Mouse (Mus musculus): ENCODE results near the gene Frmd4b. TPM values are rescaled to one million over a fixed set of nuclear protein-coding genes. Genes with fewer than 3 reads are reported as not detected.

Frmd4b gene
- total RNA-seq, 2 experiments from 2014 or later, result 13.7 to 20.4 TPM

- intact Hi-C loops (cut with DNase I), result loop anchor here (5.0 kb wide), 1 partner anchor 208 kb away; no protein-coding TSS in a partner anchor
- no peak for DNase-seq (ENCODE audit: low spot score in 2 of 2)
These were observed 88.2 kb downstream of the Frmd4b start for GRCm38 (mm10) chr6:97528961-97529680.

GRCm38 (mm10) chr6:97526092-97526491 lies 91.2 kb downstream of the Frmd4b start:
- intact Hi-C loops (cut with DNase I), result loop anchor here (5.0 kb wide), 1 partner anchor 211 kb away; no protein-coding TSS in a partner anchor
- peak in 1 of 2 experiments; percentile 15 for DNase-seq (ENCODE audit: low spot score in 2 of 2)

- intact Hi-C loops (cut with DNase I), result loop anchor here (1.0 to 2.0 kb wide), 3 partner anchors 102 to 272 kb away; no protein-coding TSS in a partner anchor
- DNase-seq (ENCODE audit: low spot score in 2 of 2), result peak; percentile 69 to 78
These were observed 94.2 kb downstream of the Frmd4b start for GRCm38 (mm10) chr6:97523118-97523517.

GRCm38 (mm10) chr6:97521279-97522038 lies 95.9 kb downstream of the Frmd4b start:
- intact Hi-C loops (cut with DNase I), result loop anchor here (2.0 kb wide), 1 partner anchor 101 kb away; no protein-coding TSS in a partner anchor
- no peak for DNase-seq (ENCODE audit: low spot score in 2 of 2)

- DNase-seq (ENCODE audit: low spot score in 2 of 2), result no peak
- intact Hi-C loops (cut with DNase I), result no loop called here
These were observed 96.8 kb downstream of the Frmd4b start for GRCm38 (mm10) chr6:97520566-97520965.

GRCm38 (mm10) chr6:97519553-97519952 lies 97.8 kb downstream of the Frmd4b start:
- no peak for DNase-seq (ENCODE audit: low spot score in 2 of 2)
- intact Hi-C loops (cut with DNase I), result no loop called here

- no peak for DNase-seq (ENCODE audit: low spot score in 2 of 2)
- intact Hi-C loops (cut with DNase I), result no loop called here
These were observed 98.9 kb downstream of the Frmd4b start for GRCm38 (mm10) chr6:97518467-97518866.

GRCm38 (mm10) chr6:97517616-97518235 lies 99.6 kb downstream of the Frmd4b start:
- no peak for DNase-seq (ENCODE audit: low spot score in 2 of 2)
- intact Hi-C loops (cut with DNase I), result no loop called here

- DNase-seq (ENCODE audit: low spot score in 2 of 2), result no peak
- intact Hi-C loops (cut with DNase I), result no loop called here
These were observed 100.4 kb downstream of the Frmd4b start for GRCm38 (mm10) chr6:97516941-97517340.

- no peak for DNase-seq (ENCODE audit: low spot score in 2 of 2)
These were observed 106.6 kb downstream of the Frmd4b start for GRCm38 (mm10) chr6:97510771-97511170.

GRCm38 (mm10) chr6:97509434-97509833 lies 107.9 kb downstream of the Frmd4b start:
- intact Hi-C loops (cut with DNase I), result no loop called here

More at GRCm38 (mm10) chr6:97510771-97511170, 106.6 kb downstream of the Frmd4b start:
- intact Hi-C loops (cut with DNase I), result no loop called here

GRCm38 (mm10) chr6:97508480-97508879 lies 108.9 kb downstream of the Frmd4b start:
- intact Hi-C loops (cut with DNase I), result no loop called here
- DNase-seq (ENCODE audit: low spot score in 2 of 2), result no peak

More at GRCm38 (mm10) chr6:97509434-97509833, 107.9 kb downstream of the Frmd4b start:
- no peak for DNase-seq (ENCODE audit: low spot score in 2 of 2)

- DNase-seq (ENCODE audit: low spot score in 2 of 2), result no peak
- intact Hi-C loops (cut with DNase I), result no loop called here
These were observed 109.4 kb downstream of the Frmd4b start for GRCm38 (mm10) chr6:97507893-97508292.

GRCm38 (mm10) chr6:97506141-97506650 lies 111.1 kb downstream of the Frmd4b start:
- peak; percentile 55 to 64 for DNase-seq (ENCODE audit: low spot score in 2 of 2)
- intact Hi-C loops (cut with DNase I), result no loop called here

- intact Hi-C loops (cut with DNase I), result loop anchor here (5.0 kb wide), 1 partner anchor 87 kb away; no protein-coding TSS in a partner anchor
- no peak for DNase-seq (ENCODE audit: low spot score in 2 of 2)
These were observed 112.7 kb downstream of the Frmd4b start for GRCm38 (mm10) chr6:97504673-97505072.

GRCm38 (mm10) chr6:97501000-97501399 lies 116.3 kb downstream of the Frmd4b start:
- no peak for DNase-seq (ENCODE audit: low spot score in 2 of 2)
- intact Hi-C loops (cut with DNase I), result loop anchor here (5.0 kb wide), 1 partner anchor 84 kb away; no protein-coding TSS in a partner anchor

- intact Hi-C loops (cut with DNase I), result loop anchor here (5.0 kb wide), 1 partner anchor 83 kb away; no protein-coding TSS in a partner anchor
These were observed 117.1 kb downstream of the Frmd4b start for GRCm38 (mm10) chr6:97500246-97500645.

GRCm38 (mm10) chr6:97496002-97496401 lies 121.3 kb downstream of the Frmd4b start:
- no peak for DNase-seq (ENCODE audit: low spot score in 2 of 2)
- intact Hi-C loops (cut with DNase I), result no loop called here

More at GRCm38 (mm10) chr6:97500246-97500645, 117.1 kb downstream of the Frmd4b start:
- DNase-seq (ENCODE audit: low spot score in 2 of 2), result no peak

GRCm38 (mm10) chr6:97491065-97491464 lies 126.3 kb downstream of the Frmd4b start:
- no peak for DNase-seq (ENCODE audit: low spot score in 2 of 2)
- intact Hi-C loops (cut with DNase I), result no loop called here

- no peak for DNase-seq (ENCODE audit: low spot score in 2 of 2)
- intact Hi-C loops (cut with DNase I), result no loop called here
These were observed 128.5 kb downstream of the Frmd4b start for GRCm38 (mm10) chr6:97488821-97489220.

All from left cerebral cortex, postnatal 36 days (tissue).